Mouse (Mus musculus): ENCODE measurements around the gene Tradd. TPM values are rescaled to one million over a fixed set of nuclear protein-coding genes. Genes with fewer than 3 reads are reported as not detected.
A peak's percentile ranks its signal among the peaks of the same experiment; 100 is the strongest.
"Not testable (repeated sequence)": the region's sequence is repeated elsewhere in the genome, so short reads cannot be mapped to it uniquely, and the experiment has no call there.

Tradd gene
- total RNA-seq, 2 experiments from 2014 or later, result 9.4 to 10.1 TPM

DNA sequence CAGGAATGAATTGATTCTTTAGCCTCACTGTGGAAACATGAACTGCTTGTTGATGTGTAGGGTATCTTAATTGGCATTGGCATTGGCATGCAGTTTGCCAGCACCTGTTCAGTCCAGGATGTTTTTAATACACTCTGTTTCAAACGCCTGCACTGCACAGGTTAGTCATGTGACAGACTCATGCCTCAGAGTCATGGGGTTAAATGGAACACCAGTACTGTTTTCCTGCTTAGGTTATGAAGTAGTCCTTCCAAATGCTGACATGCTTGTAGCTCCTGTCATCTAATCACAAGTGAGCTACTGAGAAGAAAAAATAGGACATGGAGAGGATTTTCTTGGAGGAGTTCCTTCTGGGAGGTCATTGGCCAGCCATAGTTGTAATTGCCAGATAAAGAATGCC is 29.2 kb downstream of the Tradd start:
- DNase-seq, result no peak

DNA sequence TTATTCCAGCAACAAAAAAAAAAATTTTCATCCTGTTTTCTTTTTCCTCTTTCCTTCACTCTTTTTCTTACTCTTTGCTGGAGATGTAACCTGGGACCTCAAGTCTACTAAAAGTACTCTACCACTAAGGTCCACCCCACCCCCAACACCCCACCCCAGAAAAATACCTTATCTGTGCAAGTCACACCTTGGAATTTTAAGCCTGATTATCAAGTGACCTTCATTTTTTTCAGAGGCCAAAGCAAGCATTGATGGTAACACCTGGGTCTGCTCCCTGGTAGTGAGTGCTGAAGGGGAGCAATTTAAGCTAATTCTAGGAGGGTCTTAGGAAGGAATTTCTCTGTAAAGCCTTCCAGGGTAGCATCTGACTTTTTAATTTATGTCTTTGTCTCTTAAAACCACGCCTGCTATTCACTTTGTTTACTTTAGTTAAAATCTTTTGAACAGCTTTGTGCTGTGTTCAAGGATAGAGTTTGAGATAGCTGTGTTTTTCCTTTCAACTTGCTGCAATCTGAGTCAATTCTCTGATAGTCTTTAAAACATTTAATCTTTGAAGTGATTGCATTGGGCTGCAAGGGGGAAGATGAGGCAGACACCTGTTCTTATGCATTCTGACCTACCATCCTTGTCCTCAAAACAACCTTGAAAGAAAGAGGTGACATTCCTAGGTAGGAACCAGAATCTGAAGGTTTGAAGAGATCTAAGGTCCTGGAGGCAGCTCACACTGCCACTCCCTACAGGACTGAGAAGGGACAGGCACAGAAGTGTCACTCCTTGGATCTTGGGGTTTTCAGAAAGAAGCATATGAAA is 31.1 kb downstream of the Tradd start:
- DNase-seq, result no peak

DNA sequence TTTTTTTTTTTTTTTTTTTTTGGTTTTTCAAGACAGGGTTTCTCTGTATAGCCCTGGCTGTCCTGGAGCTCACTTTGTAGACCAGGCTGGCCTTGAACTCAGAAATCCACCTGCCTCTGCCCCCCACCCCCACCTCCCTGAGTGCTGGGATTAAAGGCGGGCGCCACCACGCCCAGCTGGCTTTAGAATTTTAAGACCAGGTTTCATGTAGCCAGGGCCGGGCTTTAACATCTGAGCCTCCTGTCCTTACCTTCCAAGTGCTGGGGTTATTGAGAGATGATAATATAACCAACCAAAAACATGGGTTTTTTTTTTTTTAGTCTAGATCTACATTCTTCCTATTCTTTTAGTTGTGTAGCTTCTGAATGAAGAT is 32.1 kb downstream of the Tradd start:
- not testable (repeated sequence) for DNase-seq

DNA sequence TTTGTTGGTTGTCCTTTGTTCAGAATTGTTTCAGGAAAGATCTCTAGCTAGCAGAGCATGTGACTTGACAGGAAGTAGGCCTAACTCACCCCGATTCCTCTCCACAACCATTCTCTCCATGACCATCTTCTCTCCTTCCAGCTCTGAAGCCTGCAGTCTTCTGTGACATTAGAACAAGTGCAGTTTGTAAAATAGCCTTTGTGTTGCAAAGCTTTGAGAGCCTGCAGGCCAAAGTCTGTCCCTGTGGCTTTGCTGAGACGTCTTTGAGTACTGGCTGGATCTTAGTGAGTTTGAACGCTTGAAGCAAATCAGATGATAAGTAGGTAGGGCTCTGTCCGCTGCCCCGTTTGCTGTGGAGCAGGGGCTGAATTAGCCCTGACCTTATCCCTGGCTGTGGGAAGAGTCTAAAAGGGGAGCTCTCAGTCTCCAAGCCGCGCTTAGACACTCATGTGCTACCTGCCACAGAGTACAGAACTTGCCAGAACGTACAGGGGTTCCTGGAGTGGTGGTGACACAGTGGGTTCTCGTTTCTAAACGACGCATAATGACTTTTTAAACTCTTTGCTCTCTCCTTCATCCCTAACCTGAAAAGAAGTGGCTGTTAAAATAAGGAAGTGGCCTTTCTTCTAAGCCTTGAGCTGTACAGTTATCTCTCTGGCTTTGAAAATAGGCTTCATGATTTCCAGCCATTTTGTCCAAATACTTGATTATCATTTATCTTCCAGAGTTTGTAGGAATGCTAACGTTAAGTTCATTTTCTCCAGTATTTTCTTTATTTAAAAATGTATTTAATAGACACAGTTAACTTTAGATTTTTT is 32.7 kb downstream of the Tradd start:
- DNase-seq, result no peak

DNA sequence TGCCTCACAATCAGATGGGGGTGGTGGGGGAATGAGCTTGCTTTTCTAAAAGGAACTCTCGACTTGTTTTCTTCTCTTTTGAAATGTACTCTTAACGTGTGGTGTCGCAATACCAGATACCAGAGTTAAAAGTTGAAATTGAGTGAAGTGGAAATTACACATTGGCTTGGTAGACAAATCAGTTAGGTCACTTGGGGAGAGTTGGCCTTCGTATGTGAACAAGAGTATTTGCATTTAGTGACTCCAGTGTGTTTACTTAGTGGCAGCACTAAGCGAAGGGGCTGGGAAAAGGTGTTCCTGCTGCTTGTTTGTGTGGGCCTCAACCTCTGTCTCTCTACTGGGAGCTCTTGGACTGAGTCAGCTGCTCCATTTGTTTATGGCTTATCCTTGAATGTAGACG is 38.5 kb downstream of the Tradd start:
- no peak for DNase-seq

DNA sequence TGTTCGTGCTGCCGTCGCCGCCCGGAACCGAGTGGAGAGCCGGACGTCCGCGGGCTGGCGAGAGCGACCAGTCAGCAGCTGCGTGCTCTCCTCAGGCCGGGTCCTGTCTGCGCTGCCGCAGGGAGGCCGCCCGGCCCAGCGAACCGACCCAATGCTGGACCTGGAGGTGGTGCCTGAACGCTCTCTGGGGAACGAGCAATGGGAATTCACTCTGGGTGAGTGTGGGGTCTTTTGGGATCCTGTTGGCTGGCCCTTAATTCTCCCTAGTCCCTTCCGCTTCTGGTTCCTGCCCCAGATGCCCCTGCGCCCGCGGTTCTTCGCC is 39.2 kb downstream of the Tradd start:
- DNase-seq, result no peak

DNA sequence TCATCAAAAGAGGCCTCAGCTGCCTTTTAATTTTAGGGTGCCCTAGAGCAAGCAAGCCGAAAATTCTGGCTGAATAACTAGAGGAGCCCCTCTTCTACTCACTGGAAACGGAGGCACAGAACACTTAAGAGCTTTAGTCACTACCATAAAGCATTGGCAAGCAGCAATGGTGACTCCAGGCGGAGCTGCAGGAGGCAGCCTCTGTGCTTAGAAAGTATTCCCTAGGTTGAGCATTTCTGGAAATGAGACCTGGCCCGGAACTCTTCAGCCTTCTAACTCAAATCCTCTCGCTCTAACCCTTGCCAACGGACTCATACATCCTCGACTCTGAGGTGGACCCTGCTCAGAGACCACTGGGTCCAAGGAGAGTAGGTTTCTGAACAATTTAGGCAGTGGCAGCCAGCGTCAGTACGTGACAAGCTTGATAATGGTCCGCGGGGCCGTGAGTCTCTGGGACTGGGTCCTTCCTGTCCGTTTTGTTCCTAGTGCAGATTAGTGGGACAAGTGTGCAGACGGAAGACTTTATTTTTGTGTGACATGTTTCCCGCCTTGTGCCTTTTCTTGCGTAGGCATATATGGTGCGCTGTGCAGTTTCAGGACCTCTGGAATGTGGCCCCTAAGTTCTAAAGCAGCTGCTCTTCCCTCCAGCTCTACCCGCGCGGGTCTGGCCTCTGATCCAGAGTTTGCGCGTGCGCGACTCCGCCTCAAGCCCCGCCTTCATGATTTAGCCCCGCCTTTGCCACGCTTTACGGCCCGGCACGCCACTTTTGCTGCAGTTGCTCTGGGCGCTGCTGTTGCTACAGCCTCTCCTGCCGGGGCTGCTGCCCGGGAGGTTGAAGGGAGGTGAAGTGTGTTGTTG is 39.8 kb downstream of the Tradd start, which contains the start of gene D230025D16Rik:
Gene D230025D16Rik, plus strand, starts transcription at position 733 of the 859 bp plus-strand sequence.
- peak; percentile 98 for DNase-seq

DNA sequence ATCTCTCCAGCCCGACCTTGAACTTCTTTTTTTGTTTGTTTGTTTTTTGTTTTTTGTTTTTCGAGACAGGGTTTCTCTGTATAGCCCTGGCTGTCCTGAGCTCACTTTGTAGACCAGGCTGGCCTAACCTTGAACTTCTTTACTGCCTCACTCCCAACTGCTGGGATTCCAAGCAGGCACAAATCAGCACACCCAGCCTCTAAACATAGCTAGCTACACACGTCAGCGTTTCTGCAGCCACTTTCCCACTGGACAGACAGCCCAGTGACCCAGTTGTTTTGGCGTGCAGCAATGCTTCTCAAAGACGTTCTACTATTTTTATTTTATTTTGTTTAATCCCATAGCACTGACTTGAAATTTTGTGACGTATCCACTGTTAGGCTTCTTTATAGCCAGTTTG is 40.6 kb downstream of the Tradd start:
- peak; percentile 12 for DNase-seq

DNA sequence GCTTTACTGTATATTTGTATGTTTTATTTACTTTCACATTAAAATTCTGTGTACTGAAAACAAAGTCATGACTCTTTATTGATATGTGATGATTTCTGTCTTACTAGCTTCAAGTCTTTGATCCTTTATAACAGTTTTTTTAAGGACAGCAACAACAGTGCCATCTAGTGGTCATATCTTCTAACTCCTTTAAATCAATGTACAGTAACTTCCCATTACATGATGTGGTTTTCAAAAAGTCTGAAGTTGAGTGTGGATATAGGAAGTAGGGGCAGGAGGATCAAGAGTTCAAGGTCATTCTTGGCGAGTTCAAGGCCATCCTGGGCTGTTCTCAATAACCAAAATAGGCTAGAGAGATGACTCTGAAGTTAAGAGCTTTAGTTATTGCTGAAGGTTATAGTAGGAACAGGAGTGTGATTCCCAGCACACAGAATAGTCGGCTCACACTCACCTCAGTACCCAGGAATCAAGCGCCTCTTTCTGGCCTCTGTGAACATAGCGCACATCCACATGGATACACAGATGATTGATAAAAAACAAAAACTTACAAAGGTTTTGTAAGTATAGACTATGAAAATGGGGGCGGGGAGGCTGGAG is 46.4 kb downstream of the Tradd start:
- DNase-seq, result no peak

DNA sequence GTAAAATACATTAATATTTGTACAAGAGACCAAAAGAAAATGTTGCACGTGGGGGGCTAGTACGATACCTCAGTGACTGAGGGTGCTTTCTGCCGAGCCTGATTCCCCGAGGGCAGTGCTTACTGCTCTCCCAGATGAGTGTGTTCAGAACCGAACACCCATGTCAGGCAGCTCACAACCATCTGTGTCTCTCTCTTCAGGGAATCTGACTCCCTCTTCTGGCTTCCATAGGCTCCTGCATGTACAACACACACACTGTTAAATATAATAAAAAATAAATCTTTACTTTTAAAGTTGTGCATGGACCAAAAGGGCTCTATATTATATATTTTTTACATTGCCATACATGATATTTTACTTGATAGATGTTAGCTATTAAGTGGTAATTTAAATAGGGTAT is 50.3 kb downstream of the Tradd start:
- DNase-seq, result no peak

DNA sequence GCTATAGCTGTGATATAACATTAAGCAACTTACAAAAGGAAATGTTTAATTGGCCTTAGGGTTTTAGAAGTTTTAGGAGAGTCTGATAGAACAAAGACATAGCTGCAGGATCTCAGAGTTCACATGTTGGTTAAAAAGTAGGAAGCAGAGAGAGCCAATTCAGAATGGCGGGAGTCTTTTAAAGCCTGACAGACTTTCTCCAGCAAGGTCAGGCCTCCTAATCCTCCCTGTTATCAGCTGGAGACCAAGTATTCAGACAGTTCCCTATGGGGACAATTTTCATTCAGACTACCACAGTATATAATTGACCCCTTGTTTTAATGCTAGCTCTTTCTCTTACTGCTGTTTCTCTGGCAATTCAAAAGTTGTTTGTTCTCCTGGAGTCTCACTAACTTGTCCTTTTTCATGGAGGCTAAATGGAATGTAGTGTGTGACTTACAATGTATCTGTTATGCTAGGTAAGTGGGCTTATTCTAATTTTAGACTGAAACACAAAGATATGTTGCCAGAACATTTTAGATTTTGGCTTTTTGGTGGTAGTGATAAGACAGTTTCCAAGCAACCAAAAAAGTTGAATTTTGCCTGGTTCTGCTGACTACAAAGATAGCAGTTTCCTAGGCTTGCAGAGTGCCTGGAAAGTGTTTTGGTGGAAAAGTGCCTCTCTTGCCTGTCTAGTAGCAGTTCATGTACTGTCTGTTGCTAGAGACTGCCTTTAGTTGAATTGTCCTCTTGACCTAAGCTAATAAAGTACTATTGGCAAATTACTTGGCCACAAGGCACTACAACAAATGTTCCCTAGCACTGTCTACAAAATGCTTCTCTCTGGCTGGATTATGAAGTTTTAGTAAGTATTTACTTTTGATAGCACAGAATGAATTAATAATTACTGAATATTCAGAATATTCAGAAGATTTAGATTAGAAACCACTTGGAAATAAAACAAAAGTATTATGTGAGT is 55.0 kb downstream of the Tradd start:
- DNase-seq, result no peak

Small RNA genes lying within 50 kb of the gene (microRNA-seq; reads per million reads assigned to microRNA genes)
- gene Gm27320 (0 reads per million in 2 experiments), gene Mir328 (1,168 to 1,370 reads per million in 2 experiments)

Other genes starting within 250 kb of the Tradd start
- not detected for gene Ces3a, start 216.0 kb downstream of the Tradd start, total RNA-seq (2021)
- gene Ces3b, start 180.9 kb downstream of the Tradd start, total RNA-seq (2021), result not detected
- not detected for gene Ces4a, start 132.8 kb downstream of the Tradd start, total RNA-seq (2021)
- gene Cbfb, start 93.9 kb downstream of the Tradd start, total RNA-seq (2021), result 10 to 100 TPM; 44.7 to 46.9 TPM
- 10 to 100 TPM; 14.3 to 16.7 TPM for gene D230025D16Rik, start 39.5 kb downstream of the Tradd start, total RNA-seq (2021)
- 1 to 10 TPM; 9.0 TPM for gene B3gnt9, start 9.5 kb downstream of the Tradd start, total RNA-seq (2021)
- gene Fbxl8, start within 50 bp of the Tradd start, total RNA-seq (2021), result 1 to 10 TPM; 3.7 TPM
- 1 to 10 TPM in 1 of 2 experiments, under 1 TPM in 1; 0.81 to 1.5 TPM for gene Hsf4, start 5.2 kb upstream of the Tradd start, total RNA-seq (2021)
- 10 to 100 TPM in 1 of 2 experiments, 1 to 10 TPM in 1; 9.9 to 11.0 TPM for gene Nol3, start 11.5 kb upstream of the Tradd start, total RNA-seq (2021)
- gene 4931428F04Rik, start 25.3 kb upstream of the Tradd start, total RNA-seq (2021), result 1 to 10 TPM; 6.0 to 7.5 TPM
- gene Exoc3l, start 31.5 kb upstream of the Tradd start, total RNA-seq (2021), result 10 to 100 TPM; 11.2 to 15.6 TPM
- 10 to 100 TPM; 29.5 to 32.4 TPM for gene E2f4, start 33.1 kb upstream of the Tradd start, total RNA-seq (2021)
- gene Elmo3, start 41.0 kb upstream of the Tradd start, total RNA-seq (2021), result 1 to 10 TPM; 1.5 to 2.1 TPM
- 1 to 10 TPM; 2.5 to 2.7 TPM for gene Lrrc29, start 61.7 kb upstream of the Tradd start, total RNA-seq (2021)
- gene Tmem208, start 61.7 kb upstream of the Tradd start, total RNA-seq (2021), result 10 to 100 TPM; 29.8 to 32.3 TPM
- 10 to 100 TPM in 1 of 2 experiments, 1 to 10 TPM in 1; 9.0 to 10.4 TPM for gene Fhod1, start 83.3 kb upstream of the Tradd start, total RNA-seq (2021)
- 1 to 10 TPM; 3.3 to 3.5 TPM for gene Slc9a5, start 84.2 kb upstream of the Tradd start, total RNA-seq (2021)
- under 1 TPM in 1 of 2 experiments, not detected in 1; 0.17 TPM for gene Plekhg4, start 108.7 kb upstream of the Tradd start, total RNA-seq (2021)
- gene Kctd19, start 148.9 kb upstream of the Tradd start, total RNA-seq (2021), result not detected
- under 1 TPM; 0.50 to 0.93 TPM for gene Lrrc36, start 149.0 kb upstream of the Tradd start, total RNA-seq (2021)
- gene Tppp3, start 206.9 kb upstream of the Tradd start, total RNA-seq (2021), result 10 to 100 TPM; 44.4 to 46.1 TPM
- gene Zdhhc1, start 232.3 kb upstream of the Tradd start, total RNA-seq (2021), result 10 to 100 TPM; 14.6 to 15.9 TPM

All from heart, postnatal 4 days (tissue).